Mouse (Mus musculus): ENCODE measurements around the gene Tmem163.

DNA sequence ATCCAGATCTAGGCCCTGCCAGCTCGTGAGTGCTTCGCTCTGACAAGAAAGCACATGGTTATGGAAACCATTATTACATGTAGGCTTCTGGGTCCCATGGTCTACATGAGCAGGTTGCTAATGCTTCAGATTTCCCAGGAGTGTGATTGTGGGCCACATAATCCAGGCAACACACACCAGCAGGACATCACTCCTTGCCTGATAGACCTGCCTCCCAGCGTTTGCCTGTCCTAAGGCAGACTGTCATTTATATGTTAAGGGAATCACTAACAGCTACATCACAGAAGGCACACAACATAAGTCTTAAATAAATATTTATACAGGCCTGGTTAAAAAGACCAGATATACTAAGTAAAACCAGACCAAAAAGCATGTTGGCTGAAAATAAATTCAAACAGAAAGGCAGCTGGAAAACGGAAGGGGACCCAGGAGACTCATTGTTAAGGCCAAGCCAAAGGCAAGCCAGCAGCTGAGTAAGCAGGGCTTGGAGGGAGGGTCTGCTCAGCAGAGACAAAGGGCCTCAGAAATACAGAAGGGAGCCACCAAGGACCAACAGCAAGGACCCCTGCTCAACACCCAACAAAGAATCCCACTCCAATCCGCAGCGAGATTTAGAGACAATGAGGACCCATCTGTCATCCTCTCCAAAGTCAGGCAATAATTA lies 123.4 kb downstream of the Tmem163 start:
- no peak for TF ChIP-seq POLR2A (IDR thresholded peaks at IDR 0.05; ENCODE audit: low read depth, low read length)
- no peak for TF ChIP-seq CHD1 (IDR thresholded peaks at IDR 0.05; ENCODE audit: low read depth, low read length)
- TF ChIP-seq MAFK (IDR thresholded peaks at IDR 0.05; ENCODE audit: insufficient replicate concordance, low read length), result no peak
